Mouse (Mus musculus): ENCODE measurements around the gene Slc12a3.
A peak's percentile ranks its signal among the peaks of the same experiment; 100 is the strongest.

The Slc12a3 gene

GRCm38 (mm10) chr8:94375551-94375991 lies 46.6 kb downstream of the Slc12a3 start:
- DNase-seq (ENCODE audit: low read depth, low spot score) = no peak

- no peak for DNase-seq (ENCODE audit: low read depth, low spot score)
Measured at GRCm38 (mm10) chr8:94376176-94376575, 47.2 kb downstream of the Slc12a3 start.

DNA sequence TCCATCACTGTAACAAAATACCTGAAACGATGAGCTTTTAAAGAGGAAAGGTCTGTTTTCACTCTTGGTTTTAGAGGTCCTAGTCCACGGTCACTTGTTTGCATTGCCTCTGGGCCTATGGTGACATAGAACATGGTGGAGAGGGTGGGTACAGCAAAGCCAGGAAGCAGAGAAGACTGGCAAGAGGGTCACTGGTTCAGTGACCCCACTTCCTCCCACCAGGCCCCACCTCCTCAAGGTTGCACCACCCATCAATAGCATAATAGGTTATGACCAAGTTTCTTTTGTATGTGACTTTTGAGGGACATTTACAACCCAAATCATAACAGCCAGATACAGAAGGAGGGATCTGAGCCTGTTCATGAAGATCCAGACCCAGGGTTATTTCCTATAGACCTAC lies 47.6 kb downstream of the Slc12a3 start:
- DNase-seq (ENCODE audit: low read depth, low spot score) = no peak

DNA sequence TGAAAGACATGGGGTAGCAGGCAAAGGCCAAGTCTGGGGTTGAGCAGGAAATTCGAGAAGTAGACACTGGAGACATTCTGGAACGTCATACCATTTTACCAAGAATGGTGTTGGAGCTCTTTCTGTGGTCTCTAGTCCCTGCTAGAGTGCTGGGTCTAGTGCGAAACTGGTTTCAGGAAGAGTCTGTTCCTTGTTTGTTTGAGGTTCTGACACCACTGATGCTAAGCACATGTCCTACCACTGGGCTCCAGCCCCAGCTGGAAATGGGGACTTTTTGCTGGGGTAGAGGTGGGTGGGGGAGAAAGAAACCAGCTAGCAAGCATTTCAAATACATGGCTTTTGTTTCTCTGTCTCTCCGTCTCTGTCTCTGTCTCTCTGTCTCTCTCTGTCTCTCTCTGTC lies 48.0 kb downstream of the Slc12a3 start:
- DNase-seq (ENCODE audit: low read depth, low spot score) = no peak

- no peak for DNase-seq (ENCODE audit: low read depth, low spot score)
Measured at GRCm38 (mm10) chr8:94377714-94378205, 48.8 kb downstream of the Slc12a3 start.

DNA sequence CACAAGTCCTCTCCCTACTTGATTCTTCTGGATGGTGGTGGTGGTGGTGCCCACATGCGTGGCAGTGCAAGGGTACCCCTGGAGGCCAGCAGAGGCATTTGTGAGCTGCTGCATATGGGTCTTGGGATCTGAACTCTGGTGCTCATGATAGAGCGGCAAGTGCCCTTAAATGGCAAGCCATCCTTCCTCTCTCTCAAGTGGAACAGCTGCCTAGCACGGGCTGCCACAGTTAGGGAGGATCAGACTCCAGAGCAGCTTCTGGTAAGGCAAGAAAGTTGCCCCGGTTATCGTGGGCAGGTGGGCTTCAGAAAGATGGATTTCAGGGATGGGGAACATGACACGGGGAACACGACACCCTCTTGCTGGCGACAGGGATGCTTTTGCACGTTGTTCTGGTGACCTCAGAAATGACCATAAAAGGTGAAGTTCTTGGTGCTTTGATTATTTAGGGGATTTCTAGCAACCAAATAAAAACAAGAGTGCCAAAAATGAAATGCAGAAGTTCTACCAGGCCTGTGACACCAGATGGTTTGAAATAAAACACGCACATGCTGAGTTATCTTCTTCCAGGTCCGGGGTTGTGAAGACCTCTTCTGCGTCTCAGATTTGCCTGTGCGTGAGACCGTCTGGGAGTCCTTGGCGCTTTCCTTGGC lies 49.9 kb downstream of the Slc12a3 start:
- no peak for DNase-seq (ENCODE audit: low read depth, low spot score)

- no peak for DNase-seq (ENCODE audit: low read depth, low spot score)
Measured at GRCm38 (mm10) chr8:94379686-94380085, 50.7 kb downstream of the Slc12a3 start.

DNA sequence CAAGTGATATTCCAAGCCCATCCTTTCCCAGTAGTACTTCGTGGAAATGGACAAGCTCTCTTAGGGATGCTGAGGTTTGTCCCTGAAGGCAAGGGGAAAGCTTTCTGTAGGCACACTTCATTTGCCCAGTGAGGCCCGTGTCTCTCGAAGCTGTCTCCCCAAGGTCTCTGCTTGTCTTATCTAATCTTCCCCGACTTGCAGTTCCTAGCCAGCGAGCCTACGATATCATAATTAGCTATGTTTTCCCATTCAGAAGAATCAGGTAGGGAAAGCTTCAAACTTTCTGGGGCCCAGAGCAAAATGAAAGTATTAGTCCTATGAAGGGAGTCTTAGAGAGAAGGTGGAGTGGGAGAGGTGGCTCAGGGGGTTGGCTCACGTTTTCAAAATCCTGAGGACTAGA lies 55.2 kb downstream of the Slc12a3 start:
- DNase-seq (ENCODE audit: low read depth, low spot score) = no peak

DNA sequence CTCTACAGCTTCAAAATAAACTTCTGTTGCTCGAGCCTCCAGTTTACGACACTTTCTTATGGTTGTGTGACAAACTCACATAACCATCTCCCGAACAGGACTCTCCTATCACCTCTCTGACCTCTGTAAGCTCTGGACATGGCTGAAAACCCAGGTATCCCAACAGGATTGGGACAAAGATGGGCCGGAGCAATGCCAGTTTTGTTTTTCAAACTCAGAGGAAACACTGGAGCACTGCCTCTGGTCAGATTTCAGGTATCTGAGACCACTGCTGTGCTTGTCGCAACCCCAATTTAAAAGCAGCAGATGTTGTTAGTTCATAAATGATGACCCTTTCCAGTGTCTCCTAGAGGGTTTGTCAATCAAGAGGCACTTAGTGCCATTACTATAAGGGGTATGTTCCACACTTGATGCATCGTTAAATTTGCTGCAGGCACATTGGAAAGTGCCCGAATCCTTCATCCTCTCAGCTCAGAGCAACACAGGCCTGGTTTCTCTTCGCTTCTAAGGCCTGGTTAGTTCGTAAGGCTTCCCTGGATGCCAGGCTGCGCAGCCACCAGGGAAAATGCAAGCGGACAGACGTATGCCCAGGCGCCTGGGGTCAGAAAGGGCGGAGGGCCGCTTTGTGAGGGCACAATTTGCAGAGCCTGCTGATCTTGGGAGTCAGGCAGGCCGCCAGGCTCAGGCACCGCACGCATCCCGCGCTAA lies 56.7 kb downstream of the Slc12a3 start:
- no peak for DNase-seq (ENCODE audit: low read depth, low spot score)

- peak; percentile 83 for DNase-seq (ENCODE audit: low read depth, low spot score)
Measured at GRCm38 (mm10) chr8:94386214-94387026, 57.4 kb downstream of the Slc12a3 start, which contains the start of gene Herpud1. TSS of gene Herpud1 (plus strand) at chr8:94386438.

DNA sequence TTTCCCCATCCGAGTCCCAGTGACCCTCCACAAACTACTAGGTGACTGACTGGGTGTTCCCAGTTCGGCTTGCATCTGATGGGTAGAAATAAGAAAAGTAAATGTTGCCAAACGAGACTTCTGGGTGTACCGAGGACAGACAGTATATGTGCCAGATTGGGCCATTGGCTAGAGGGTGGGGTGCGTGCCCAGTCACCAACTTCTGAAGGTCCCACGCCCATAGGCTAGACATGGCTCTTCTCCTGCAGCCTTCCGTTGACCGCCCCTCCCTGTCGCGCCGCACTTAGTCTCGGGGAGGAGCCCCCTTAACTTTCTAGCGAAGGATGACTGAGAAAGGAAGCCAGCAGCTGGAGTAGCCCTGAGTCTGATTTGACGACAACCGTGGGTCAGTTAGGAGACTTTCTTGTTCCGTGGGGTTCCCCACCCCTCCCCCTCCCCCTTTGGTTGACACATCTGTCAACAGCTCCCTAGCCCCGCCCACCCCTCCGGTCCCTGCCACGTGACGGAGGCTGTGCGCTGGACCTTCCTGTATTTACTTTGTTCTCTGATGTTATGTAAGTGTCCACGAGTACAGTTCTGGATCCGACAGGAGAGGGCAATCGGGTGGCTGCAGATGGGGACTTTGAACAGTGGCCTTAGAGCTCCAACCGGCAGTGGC lies 58.2 kb downstream of the Slc12a3 start:
- DNase-seq (ENCODE audit: low read depth, low spot score) = peak; percentile 72

DNA sequence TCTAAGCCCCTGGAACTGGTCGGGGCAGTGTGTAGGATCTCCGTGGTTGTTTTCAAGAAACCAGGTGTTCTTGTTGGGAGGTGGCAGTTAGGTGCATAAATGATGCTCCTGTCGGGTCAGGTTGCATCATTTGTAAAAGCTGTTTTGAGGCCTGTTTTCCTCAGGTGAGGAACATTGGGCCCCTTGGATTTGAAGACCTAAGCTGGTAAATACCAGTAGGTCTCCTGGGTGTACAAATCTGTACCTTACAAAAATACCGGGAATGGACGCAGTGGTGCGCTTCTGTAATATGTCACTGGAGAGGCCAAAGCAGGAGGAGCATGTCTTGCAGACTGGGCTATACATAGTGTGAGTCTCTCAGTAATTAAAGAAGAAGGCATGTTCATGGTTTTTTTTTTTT lies 58.8 kb downstream of the Slc12a3 start:
- no peak for DNase-seq (ENCODE audit: low read depth, low spot score)

GRCm38 (mm10) chr8:94389531-94389930 lies 60.5 kb downstream of the Slc12a3 start:
- DNase-seq (ENCODE audit: low read depth, low spot score) = no peak

GRCm38 (mm10) chr8:94390429-94390828 lies 61.4 kb downstream of the Slc12a3 start:
- no peak for DNase-seq (ENCODE audit: low read depth, low spot score)

GRCm38 (mm10) chr8:94390910-94391309 lies 61.9 kb downstream of the Slc12a3 start:
- DNase-seq (ENCODE audit: low read depth, low spot score) = no peak

DNA sequence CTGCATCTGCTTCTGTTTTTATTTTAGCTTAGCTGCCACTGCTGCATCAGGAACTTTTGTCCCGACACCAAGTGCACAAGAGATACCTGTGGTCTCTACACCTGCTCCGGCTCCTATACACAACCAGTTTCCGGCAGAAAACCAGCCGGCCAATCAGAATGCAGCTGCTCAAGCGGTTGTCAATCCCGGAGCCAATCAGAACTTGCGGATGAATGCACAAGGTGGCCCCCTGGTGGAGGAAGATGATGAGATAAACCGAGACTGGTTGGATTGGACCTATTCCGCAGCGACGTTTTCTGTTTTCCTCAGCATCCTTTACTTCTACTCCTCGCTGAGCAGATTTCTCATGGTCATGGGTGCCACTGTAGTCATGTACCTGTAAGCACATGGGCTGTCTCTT lies 63.1 kb downstream of the Slc12a3 start:
- DNase-seq (ENCODE audit: low read depth, low spot score) = no peak

- no peak for DNase-seq (ENCODE audit: low read depth, low spot score)
Measured at GRCm38 (mm10) chr8:94392648-94393047, 63.6 kb downstream of the Slc12a3 start.

- no peak for DNase-seq (ENCODE audit: low read depth, low spot score)
Measured at GRCm38 (mm10) chr8:94395851-94396540, 67.0 kb downstream of the Slc12a3 start.

GRCm38 (mm10) chr8:94396964-94397657 lies 68.1 kb downstream of the Slc12a3 start:
- DNase-seq (ENCODE audit: low read depth, low spot score) = no peak

DNA sequence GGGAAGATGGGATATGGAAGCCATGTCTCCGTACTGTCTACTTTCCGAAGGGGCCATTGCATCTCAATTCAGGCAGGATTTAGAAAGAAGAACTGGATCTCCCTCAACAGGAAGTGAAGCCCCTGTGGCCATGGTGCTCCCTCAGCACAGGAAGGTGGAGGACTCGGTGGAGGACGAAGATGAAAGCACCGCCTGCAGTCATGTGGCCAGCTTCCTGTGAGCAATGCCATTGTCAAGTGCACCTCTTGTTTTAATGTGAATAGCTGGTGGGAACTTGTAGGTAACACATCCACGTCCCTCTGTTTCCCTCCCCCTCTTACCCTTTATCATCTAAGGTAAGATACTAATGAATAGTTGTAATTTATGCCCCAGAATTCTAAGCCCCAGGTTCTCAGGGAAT lies 69.6 kb downstream of the Slc12a3 start:
- DNase-seq (ENCODE audit: low read depth, low spot score) = no peak
